Mouse (Mus musculus): ENCODE data around the gene Lrig1.

Gene Lrig1

GRCm38 (mm10) chr6:94676840-94677239 lies 23.1 kb downstream of the Lrig1 start:
- DNase-seq (ENCODE audit: low read depth, low spot score), result no peak

- DNase-seq (ENCODE audit: low read depth, low spot score), result no peak
These were observed 23.7 kb downstream of the Lrig1 start for GRCm38 (mm10) chr6:94676300-94676699.

DNA sequence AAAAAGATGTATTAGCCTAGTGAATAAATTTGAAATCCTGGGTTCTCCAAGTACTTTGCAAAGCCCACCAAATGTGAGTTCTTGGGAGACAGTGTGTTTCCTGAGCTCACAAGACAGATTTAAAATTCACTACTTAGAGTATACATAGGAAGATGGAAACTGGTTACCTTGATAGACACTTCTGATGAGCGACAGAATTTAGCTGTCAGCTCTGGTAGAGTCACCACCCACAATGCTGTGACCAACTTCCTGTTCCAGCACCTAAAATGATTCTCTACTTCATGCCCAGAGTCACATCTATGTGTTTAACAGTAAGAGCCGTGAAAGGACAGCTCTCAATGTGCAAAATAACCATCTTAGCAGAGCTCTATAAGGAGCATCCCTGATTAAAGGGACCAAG lies 27.5 kb downstream of the Lrig1 start:
- DNase-seq (ENCODE audit: low read depth, low spot score), result no peak

GRCm38 (mm10) chr6:94669370-94669769 lies 30.6 kb downstream of the Lrig1 start:
- no peak for DNase-seq (ENCODE audit: low read depth, low spot score)

DNA sequence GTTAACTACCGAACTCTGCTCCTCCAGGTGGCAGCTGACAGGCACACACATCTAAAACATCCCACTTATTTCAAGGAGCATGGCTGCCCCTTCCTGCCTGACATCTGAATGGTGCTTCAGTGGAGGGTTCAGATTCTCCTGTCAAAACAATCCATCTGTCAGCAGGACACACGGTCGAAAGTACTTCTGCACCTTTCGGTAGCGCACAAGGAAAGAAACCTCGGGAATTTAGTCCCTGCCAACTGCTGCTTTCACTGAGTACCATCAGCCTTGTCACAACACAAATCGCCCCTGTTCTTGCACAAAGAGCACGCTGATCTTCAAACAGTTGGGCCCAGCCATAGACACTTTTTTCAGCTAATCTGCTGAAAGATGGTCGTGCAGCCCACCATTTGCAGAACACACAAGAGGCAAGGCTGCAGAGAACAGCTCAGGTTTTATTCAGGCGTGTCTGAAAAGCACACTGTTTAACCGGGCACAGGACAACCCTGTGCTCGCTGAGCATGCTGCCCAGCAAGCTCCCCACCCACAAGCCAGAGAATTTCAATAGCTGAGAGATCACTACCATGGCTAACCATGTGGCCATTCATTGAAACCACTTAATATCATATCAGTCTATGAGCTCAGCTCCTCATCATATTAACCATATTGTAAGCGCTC lies 31.6 kb downstream of the Lrig1 start:
- no peak for DNase-seq (ENCODE audit: low read depth, low spot score)

DNA sequence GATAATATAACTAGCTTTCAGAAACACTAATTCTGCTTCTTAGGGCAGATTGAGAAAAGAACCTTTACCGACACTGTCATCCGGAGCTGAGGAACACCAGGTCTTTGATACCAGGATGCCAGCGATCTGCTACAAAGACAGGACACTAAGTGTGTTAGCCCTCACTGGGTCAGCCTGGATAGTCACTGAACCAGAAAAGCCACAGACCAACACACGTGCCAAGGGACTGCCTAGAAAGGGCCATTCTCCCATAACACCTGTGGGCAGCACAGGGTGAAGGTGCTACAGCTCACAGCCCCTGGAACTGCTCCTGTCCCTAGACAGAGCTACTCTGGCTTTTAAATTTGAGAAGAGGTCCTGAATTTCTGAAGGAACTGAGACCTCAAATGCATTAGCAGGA lies 32.8 kb downstream of the Lrig1 start:
- DNase-seq (ENCODE audit: low read depth, low spot score), result no peak

DNA sequence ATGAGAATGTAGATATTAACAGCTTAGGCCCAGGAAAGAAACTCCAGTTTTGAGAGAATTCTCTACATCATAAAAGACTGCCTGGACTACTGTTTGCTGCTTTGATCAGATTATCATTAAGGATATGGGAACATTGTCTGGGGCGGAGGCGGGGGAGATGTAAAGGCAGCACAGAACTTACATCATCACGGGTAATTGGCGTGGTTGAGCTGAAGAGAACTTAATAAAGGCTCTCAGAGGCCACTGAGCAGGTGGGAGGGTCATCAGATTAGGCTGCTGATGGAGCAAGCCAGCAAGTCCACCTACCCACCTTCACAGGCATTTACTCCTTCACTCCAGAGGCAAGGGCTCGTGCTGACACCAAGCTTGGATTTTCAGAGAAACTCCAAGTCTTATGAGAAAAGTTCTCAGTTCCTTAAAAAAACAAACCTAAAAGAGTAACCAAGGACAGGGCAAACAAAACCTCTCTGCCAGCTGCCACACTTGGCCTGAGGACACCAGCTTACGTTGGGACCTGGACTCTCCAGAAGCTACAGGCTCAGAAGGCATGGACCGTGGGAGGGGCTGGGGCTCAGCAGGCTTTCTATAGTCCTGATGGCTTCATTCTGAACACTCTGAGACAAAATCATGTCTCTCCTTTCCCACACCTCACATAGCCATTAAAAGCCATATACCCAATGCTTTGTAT lies 33.4 kb downstream of the Lrig1 start:
- no peak for DNase-seq (ENCODE audit: low read depth, low spot score)

DNA sequence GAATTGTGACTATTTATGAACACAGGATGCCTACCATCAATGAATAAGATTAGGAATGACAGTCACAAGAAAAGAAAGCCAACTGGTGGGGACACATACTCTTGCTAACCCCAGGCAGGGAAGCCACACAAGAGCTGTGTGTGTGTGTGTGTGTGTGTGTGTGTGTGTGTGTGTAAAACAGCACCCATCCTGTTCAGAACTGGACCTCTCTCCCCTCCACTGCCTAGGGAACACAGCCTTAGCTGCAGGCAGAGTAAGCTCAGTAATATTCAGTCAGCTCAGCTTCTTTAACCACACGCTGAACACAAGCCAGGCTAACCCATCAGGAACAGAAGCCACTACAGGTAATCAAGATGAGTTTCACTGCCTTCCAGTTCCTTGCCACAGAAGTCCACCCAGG lies 34.3 kb downstream of the Lrig1 start:
- DNase-seq (ENCODE audit: low read depth, low spot score), result no peak

DNA sequence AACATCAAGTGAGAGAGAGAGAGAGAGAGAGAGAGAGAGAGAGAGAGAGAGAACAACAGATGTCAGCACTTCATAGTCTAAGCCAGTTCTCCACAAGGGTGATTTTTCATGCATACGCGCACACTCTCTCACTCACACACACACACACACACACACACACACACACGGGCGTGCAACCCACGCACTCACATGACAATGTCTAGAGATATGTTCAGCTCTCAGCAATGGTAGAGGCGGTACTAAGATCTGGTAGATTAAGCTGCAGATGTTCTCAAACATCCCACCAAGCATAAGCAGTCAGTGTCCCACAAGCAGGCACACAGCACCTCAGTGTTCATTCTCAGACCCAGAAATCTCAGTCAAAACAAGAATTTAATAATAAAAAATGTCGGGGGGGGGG lies 34.7 kb downstream of the Lrig1 start:
- no peak for DNase-seq (ENCODE audit: low read depth, low spot score)

DNA sequence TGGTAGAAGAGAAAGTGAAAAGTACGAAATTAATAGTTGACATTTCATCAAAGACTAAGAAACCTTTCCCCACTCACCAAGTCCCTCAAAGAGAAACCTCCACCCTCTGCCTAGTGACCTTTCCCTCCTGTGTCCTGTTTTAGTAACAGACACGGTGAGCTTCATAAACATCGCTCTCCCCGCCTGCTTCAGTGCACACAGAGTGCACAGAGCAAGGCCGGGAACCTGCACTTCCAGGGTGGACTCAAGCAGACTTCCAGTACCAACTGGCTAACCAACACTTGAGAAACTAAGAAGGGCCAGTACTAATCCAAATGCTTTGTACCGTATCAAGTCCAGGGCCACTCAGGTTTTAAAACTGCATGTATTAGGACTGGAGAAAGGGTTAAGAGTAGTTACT lies 36.0 kb downstream of the Lrig1 start:
- no peak for DNase-seq (ENCODE audit: low read depth, low spot score)

DNA sequence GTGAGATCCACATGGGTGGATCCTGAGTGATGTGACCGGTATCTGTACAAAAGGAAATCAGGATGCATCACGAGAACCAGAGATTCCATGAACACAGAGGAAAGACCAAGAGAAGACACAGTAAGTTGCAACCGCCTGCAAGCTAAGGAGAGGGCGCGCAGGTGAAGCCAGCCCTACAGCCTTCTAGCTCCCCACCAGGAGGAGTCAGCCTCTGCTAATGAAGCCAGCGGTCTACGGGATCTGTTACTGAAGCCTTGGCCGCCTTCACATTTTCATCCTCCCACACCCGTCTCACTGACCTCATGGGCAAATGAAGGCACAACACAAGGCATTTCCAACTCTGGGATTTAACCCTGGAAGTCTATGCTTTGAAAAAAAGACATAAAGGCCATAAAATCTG lies 38.0 kb downstream of the Lrig1 start:
- no peak for DNase-seq (ENCODE audit: low read depth, low spot score)

DNA sequence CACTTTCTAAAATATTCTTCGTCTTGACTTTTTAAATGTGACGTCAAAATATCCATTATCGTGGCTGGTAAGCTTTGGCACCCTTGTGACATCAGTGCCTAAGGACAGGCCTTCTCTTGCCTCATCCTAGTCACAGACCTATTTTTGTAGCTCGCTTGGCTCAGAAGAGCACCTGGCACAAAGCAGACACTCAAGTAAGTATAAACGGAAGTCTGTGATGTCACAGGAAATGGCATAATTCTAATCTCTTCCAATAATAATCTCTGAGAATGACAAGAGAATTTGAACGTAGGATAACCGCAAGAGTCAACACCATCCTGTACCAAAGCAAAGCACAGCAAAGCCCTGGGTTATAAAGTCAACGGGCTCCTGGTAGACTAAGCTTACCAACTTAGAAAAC lies 38.6 kb downstream of the Lrig1 start:
- no peak for DNase-seq (ENCODE audit: low read depth, low spot score)

DNA sequence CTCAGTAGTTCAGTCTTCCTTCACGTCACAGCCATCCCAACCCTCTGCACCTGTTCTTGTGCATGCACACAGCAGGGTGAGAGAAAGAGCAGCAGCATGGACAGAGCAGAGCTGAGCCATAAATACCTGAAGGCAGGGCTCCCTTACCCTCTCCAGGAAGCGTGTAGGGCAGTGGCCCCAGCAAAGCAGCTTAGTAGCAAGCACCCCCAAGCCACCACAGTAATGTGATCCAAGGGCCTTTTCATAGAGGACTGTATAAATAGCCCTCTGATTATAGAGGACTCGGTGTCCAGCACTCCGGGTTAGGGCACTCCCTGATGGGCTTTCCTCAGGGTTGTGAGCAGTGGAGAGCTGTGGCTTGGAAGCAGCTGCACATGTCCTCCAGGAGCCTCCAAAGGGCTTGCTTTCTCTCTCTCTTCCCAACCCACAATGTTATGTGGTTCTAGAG lies 40.0 kb downstream of the Lrig1 start:
- DNase-seq (ENCODE audit: low read depth, low spot score), result no peak

DNA sequence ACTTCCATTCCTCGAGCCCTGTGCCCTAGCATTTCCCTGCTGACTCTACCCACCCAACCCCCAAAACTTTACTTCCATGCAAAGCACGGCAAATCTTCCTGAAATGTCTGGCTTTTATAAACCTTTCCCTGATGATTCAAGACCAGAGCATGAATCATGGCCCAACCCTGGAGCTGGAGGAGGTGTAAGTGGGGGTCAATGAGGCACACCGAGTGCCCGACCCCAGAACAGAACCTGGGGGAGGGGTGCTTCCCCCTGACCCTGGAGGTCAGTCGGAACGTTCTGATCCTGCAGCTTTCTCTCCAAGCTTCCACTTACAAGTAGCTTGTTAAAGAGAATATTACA lies 41.9 kb downstream of the Lrig1 start:
- DNase-seq (ENCODE audit: low read depth, low spot score), result no peak

DNA sequence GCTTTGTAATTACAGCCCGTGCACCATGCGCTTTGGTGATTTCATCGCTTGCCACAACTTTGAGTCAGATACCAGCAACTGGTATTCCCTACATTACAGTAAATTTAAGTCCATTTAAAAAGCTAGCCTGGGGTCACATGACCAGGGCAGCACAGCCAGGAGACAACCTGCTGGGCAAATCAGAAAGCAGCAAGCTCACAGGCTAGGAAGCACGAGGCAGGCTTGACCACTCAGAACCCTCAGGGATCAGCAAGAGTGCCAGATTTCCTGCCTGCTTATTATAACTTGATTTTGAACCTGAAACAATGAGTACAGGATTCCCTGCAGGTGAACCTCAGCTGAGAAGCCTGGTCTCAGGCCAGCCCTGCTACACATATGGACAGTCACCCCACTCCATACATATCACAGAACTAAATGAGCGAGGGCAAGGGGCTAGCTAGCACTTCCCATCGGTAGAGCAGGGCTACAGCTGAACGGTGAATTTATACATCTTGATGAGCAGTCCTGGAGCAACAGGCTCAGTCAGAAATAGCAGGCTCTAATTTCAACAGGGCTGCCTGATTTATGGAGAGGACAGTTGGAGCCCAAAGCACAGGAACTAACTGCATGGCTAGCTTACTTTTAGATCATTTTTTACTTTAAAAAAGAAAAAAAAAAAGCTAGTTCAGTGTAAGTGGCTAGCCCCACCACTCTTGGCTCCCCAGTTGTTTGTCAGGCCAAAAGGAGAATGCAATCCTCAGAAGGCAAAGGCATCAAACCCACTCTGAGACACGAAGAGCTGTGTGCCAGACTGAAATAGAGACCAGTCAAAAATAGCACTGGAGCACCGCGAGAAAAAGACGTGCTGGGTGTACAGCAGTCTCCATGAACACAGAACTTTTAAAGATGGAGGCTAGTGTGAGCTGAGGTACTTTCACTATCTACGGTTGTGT lies 42.5 kb downstream of the Lrig1 start:
- DNase-seq (ENCODE audit: low read depth, low spot score), result no peak

- DNase-seq (ENCODE audit: low read depth, low spot score), result no peak
These were observed 44.0 kb downstream of the Lrig1 start for GRCm38 (mm10) chr6:94655818-94656478.

- DNase-seq (ENCODE audit: low read depth, low spot score), result no peak
These were observed 46.3 kb downstream of the Lrig1 start for GRCm38 (mm10) chr6:94653388-94654316.

DNA sequence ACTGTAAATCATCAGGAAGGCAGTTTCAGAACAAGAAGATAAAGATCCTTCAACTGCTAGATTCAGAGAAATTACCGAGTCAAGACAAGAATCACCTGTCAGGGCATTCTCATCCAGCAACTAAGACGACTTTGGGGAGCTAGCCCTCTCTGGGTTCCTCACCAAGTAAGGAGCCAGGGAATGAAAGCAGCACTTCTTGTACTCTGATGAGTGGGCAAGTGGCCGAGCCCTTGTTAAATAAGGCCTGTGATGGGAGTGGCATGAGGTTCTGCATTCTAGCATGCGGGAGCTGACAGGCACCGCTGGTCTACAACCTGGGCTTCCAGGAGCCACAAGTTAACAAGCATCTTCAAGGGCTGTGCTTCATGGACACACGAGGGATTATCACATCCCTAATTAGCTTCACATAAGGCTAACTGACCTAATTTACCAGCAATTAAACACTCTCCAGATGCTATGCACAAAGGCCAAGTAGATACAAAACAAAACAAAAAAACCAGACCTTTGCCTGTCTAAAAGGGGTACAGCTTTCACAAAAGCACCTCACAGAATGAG lies 47.2 kb downstream of the Lrig1 start:
- no peak for DNase-seq (ENCODE audit: low read depth, low spot score)

- no peak for DNase-seq (ENCODE audit: low read depth, low spot score)
These were observed 48.4 kb downstream of the Lrig1 start for GRCm38 (mm10) chr6:94651541-94651940.

DNA sequence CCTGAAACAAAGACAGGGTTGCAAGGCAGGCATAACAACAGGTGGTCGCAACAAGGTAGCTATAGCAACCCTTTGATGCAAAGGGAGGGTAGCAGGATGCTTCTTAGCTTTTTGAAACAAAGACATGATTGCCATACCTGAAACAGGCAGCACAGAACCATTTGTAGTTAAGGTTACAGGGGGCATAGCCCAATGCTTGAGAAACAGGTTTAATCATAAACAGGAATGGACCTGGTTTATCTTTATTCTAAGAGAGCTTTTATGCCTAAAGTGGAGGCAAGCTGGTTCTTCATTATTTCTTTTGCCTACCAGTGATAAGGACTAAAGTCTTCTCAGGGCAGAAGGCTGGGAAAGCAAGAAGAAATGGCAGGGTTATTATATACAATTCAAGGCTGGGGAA lies 50.3 kb downstream of the Lrig1 start:
- DNase-seq (ENCODE audit: low read depth, low spot score), result no peak

- DNase-seq (ENCODE audit: low read depth, low spot score), result no peak
These were observed 51.5 kb downstream of the Lrig1 start for GRCm38 (mm10) chr6:94648496-94648895.
